Mouse (Mus musculus) myocyte (in vitro differentiated cells): ENCODE data around the gene Gba2. TPM values are rescaled to one million over a fixed set of nuclear protein-coding genes. Genes with fewer than 3 reads are reported as not detected.

Experiments
- H3K27me3 ChIP-seq: one replicate; pipeline ENCODE4 v1.6.1; 2011; ENCODE audit not compliant: control insufficient read depth, insufficient read depth, insufficient read length
- H3K36me3 ChIP-seq: one replicate; pipeline ENCODE4 v1.6.1; 2011; ENCODE audit not compliant: control insufficient read depth, insufficient read depth
- H3K4me2 ChIP-seq: one replicate; pipeline ENCODE4 v1.6.1; 2011; ENCODE audit warnings: low read depth, control low read depth
- H3K4me3 ChIP-seq: one replicate; pipeline ENCODE4 v1.5.1; 2011; ENCODE audit warnings: mild to moderate bottlenecking, control low read depth, moderate library complexity
- H3K79me2 ChIP-seq: one replicate; pipeline ENCODE4 v1.6.1; 2011; ENCODE audit not compliant: control insufficient read depth, insufficient read depth
- H3ac ChIP-seq: one replicate; pipeline ENCODE4 v1.6.1; 2011; ENCODE audit not compliant: control insufficient read depth, insufficient read length
- CEBPB ChIP-seq: IDR thresholded peaks from 2 replicates; pipeline ENCODE4 v1.6.1; 2011; ENCODE audit warnings: mild to moderate bottlenecking, moderate library complexity; ENCODE audit not compliant: poor library complexity, insufficient read depth, severe bottlenecking
- E2F4 ChIP-seq: IDR thresholded peaks from one replicate; pipeline ENCODE4 v1.6.1; 2011; ENCODE audit warnings: mild to moderate bottlenecking, control low read depth, moderate library complexity; ENCODE audit not compliant: insufficient read depth
- MAX ChIP-seq: IDR thresholded peaks from one replicate; pipeline ENCODE4 v1.6.1; 2011; ENCODE audit warnings: low read depth, mild to moderate bottlenecking, control low read depth
- MYOD1 ChIP-seq, 3 experiments: IDR thresholded peaks; one replicate each; pipeline ENCODE4 v1.6.1; 2011; ENCODE audit warnings: control low read depth in 2 of 3, low read depth in 2 of 3, mild to moderate bottlenecking in 2 of 3, moderate library complexity in 1 of 3; ENCODE audit not compliant: insufficient read length in 2 of 3, control insufficient read depth in 1 of 3
- MYOG ChIP-seq, 3 experiments: IDR thresholded peaks; one replicate each; pipeline ENCODE4 v1.6.1; 2011; ENCODE audit warnings: control low read depth in 2 of 3, low read depth in 2 of 3, mild to moderate bottlenecking in 2 of 3; ENCODE audit not compliant: insufficient read length in 2 of 3, control insufficient read depth in 1 of 3, insufficient read depth in 1 of 3
- POLR2A ChIP-seq: IDR thresholded peaks from one replicate; pipeline ENCODE4 v1.6.1; 2011; ENCODE audit warnings: low read depth, mild to moderate bottlenecking, control low read depth, moderate library complexity; ENCODE audit not compliant: insufficient read length
- POLR2AphosphoS2 ChIP-seq: IDR thresholded peaks from one replicate; pipeline ENCODE4 v1.6.1; 2011; ENCODE audit warnings: low read depth, control low read depth; ENCODE audit not compliant: insufficient read length
- REST ChIP-seq: IDR thresholded peaks from one replicate; pipeline ENCODE4 v1.6.1; 2011; ENCODE audit warnings: mild to moderate bottlenecking, control low read depth, moderate library complexity; ENCODE audit not compliant: insufficient read depth, insufficient read length
- SRF ChIP-seq: IDR thresholded peaks from one replicate; pipeline ENCODE4 v1.6.1; 2011; ENCODE audit warnings: low read depth; ENCODE audit not compliant: control insufficient read depth, insufficient read length
- TCF12 ChIP-seq: IDR thresholded peaks from one replicate; pipeline ENCODE4 v1.6.1; 2011; ENCODE audit warnings: mild to moderate bottlenecking, control low read depth; ENCODE audit not compliant: poor library complexity, insufficient read depth, severe bottlenecking
- TCF3 ChIP-seq: IDR thresholded peaks from one replicate; pipeline ENCODE4 v1.6.1; 2011; ENCODE audit warnings: low read depth, control low read depth; ENCODE audit not compliant: insufficient read length
- USF1 ChIP-seq: IDR thresholded peaks from one replicate; pipeline ENCODE4 v1.6.1; 2011; ENCODE audit warnings: low read depth, mild to moderate bottlenecking, control low read depth, moderate library complexity
- polyA plus RNA-seq: library from polyadenylated mRNA; unstranded; fragments of >200 nt; fragmentation: generic; extraction: Trizol; gene quantifications from one replicate; pipeline ENCODE4 v1.2.1, GENCODE M21; 2012; ENCODE audit warnings: missing spikeins

Gba2 gene
- polyA plus RNA-seq, 1 experiment, result 5.9 TPM

DNA sequence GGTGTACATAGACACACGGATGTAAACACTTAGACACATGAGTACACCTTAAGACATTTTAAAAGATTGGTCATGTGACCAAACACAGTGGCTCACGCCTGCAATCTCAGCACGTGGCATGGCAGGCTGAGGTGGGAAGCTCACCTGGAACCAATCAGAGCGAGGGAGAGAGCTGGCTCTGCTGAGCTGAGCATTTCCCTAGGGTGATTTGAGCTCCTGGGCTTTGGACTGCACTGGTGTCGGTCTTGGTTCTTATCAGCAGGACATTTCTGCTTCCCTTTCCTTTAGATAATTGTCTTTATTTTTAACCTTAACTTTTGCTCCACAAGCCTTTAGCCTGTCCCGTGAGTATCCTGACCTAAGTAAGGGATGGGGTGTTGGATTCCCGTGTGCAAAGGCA, 9.0 kb upstream of the Gba2 start:
- H3K4me2 ChIP-seq, result no peak overlapping the region
- no peak for TF ChIP-seq CEBPB
- peak; percentile 62 for TF ChIP-seq POLR2AphosphoS2
- no peak overlapping the region for H3ac ChIP-seq
- H3K27me3 ChIP-seq, result no peaks in the 10 kb centered on the region
- no peaks in the 10 kb centered on the region for H3K79me2 ChIP-seq
- H3K36me3 ChIP-seq, result peaks cover 11% of the 10 kb centered on the region
- no peak overlapping the region for H3K4me3 ChIP-seq

DNA sequence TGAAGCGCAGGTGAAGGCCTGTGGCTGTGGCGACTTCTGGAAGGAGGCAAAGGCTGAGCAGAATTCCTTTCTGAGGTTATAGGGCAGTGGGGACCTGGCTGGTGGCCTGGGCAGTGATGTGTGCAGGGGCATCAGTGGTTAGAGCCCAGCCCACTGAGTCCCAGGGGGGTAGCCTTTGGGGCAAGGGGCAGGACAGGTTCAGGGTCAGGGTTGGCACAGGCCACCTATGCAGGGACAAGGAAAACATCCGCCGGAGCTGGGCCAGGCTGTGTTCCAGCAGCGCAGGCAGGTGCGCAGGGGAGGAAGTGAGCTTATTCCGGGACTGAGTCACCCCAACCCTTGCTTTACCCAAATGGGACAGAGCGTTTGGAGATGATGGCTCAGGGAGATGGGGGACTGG, 7.7 kb upstream of the Gba2 start:
- Histone ChIP-seq H3ac (no peak overlapping the region), H3K36me3 (peaks cover 16% of the 10 kb centered on the region), H3K4me2 (no peak overlapping the region), H3K27me3 (no peaks in the 10 kb centered on the region), H3K79me2 (no peaks in the 10 kb centered on the region), H3K4me3 (no peak overlapping the region)
- TF ChIP-seq MYOD1 (IDR thresholded peaks at IDR 0.05; ENCODE audit: control insufficient read depth in 1 of 3, insufficient read length in 2 of 3, low read depth in 2 of 3), result no peak
- TF ChIP-seq MYOG (IDR thresholded peaks at IDR 0.05; ENCODE audit: control insufficient read depth in 1 of 3, insufficient read depth in 1 of 3, insufficient read length in 2 of 3, low read depth in 2 of 3), result no peak
- TF ChIP-seq POLR2AphosphoS2, result peak; percentile 55
- TF ChIP-seq E2F4, result no peak
- TF ChIP-seq TCF3, result no peak

DNA sequence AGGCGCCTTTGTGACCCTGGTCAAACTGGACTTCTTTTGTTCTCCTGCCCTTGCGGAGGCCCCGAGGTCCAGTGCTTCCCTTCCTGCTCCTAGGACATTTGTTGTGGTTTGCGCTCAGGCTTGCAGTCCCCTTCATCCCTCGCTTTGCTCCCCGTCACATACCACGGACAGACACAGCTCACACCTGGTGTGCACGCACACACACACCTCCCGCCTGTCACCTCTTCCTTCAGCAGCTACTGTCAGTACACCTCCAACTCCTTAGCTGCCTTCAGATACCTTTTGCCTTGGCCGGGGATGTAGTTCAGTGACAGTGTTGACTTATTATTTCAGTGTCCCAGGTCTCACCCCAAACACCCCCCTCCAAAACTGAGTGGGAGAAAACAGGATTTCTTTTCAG, 7.0 kb upstream of the Gba2 start:
- TF ChIP-seq POLR2AphosphoS2 (peak; percentile 52), SRF (no peak), MYOG (IDR thresholded peaks at IDR 0.05; ENCODE audit: control insufficient read depth in 1 of 3, insufficient read depth in 1 of 3, insufficient read length in 2 of 3, low read depth in 2 of 3) (no peak)
- Histone ChIP-seq H3K4me2 (no peak overlapping the region), H3ac (no peak overlapping the region), H3K36me3 (peaks cover 20% of the 10 kb centered on the region), H3K79me2 (no peaks in the 10 kb centered on the region), H3K27me3 (no peaks in the 10 kb centered on the region), H3K4me3 (no peak overlapping the region)

DNA sequence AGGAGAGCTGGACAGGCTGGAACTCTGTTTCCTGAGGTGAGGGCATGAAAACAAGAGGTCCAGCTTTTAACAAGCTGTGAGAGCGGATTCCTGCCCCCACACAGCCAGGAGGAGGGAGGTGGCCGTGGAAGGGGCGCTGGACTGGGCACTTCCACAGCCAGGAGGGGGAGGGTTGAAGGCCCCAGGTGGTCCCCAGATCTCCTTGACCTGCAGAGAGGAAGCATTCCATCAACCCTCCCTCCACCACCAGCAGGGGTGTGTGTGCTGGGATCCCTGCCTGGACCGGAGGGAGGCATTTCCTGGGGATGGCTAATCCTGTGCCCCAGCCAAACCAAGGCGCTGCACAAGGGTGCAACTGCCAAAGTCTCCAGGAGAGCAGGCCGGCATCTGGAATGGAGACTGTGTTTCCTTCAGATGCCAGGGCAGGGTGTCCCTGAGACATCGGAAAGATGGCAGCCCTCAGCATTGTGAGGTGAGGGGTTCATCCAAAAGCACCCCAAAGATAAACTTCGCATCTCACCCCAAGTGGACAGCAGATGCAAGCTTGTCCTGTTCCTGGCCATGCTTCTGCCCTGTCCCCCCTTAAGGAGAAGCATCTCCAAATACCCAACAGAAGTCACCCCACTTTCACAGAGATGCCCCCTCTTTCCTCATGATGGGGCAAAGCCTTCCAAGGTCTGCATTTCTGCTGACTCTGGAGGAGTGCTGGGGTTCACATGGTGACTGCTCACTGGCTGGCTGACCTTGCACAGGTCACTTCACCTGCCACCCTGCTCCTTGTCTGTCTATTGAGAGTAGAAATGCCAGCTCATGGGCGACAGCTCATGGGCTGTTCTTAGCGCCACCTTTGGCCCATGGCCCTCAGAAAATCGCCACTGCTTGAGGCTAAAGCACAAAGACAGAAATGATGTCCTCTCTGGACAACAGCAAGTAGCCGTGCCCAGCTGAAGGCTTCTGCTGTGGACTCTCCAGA, 6.1 kb upstream of the Gba2 start, which contains the start of gene Msmp:
Gene Msmp, minus strand, starts transcription at position 51 of the 973 bp plus-strand sequence.
- H3K4me3 ChIP-seq, result no peak within 1 kb of the TSS
- H3K79me2 ChIP-seq, result no peaks in the 10 kb centered on the region
- peaks cover 20% of the 10 kb centered on the region for H3K36me3 ChIP-seq
- TF ChIP-seq CEBPB, result no peak
- TF ChIP-seq MYOG (IDR thresholded peaks at IDR 0.05; ENCODE audit: control insufficient read depth in 1 of 3, insufficient read depth in 1 of 3, insufficient read length in 2 of 3, low read depth in 2 of 3), result no peak
- TF ChIP-seq POLR2A, result no peak
- TF ChIP-seq MAX, result no peak
- no peak for TF ChIP-seq TCF12
- no peak for TF ChIP-seq POLR2AphosphoS2
- no peak for TF ChIP-seq USF1
- no peak for TF ChIP-seq MYOD1 (IDR thresholded peaks at IDR 0.05; ENCODE audit: control insufficient read depth in 1 of 3, insufficient read length in 2 of 3, low read depth in 2 of 3)
- no peak for TF ChIP-seq TCF3
- TF ChIP-seq REST, result no peak
- no peak for TF ChIP-seq E2F4
- TF ChIP-seq SRF, result no peak
- H3K4me2 ChIP-seq, result no peak within 1 kb of the TSS
- no peak within 1 kb of the TSS for H3ac ChIP-seq
- no peaks in the 10 kb centered on the region for H3K27me3 ChIP-seq

DNA sequence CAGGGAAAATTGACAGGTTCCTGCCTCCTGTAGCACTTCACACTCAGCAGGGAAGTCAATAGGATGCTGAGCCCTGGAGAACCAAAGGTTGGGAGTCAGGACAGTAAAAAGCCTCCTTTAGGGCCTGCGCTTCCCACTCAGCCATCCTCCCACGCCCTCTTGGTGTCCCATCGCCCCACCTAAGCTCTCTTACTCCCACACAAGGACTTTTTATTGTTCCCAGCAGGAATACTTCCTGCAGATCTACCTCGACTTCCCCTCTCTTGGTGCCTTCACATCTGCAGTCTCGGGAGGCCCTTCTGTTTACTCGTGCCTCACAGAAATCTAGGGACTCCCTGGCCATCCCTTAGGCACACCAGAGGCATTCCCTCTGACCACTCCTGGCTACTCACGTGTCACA, 4.7 kb upstream of the Gba2 start:
- TF ChIP-seq USF1 (no peak), TCF12 (no peak), MYOD1 (IDR thresholded peaks at IDR 0.05; ENCODE audit: control insufficient read depth in 1 of 3, insufficient read length in 2 of 3, low read depth in 2 of 3) (no peak), SRF (no peak), MAX (no peak), TCF3 (no peak), REST (no peak), POLR2A (no peak), CEBPB (no peak), E2F4 (no peak), MYOG (IDR thresholded peaks at IDR 0.05; ENCODE audit: control insufficient read depth in 1 of 3, insufficient read depth in 1 of 3, insufficient read length in 2 of 3, low read depth in 2 of 3) (no peak), POLR2AphosphoS2 (no peak)
- Histone ChIP-seq H3K4me2 (no peak overlapping the region), H3K36me3 (peaks cover 20% of the 10 kb centered on the region), H3K79me2 (no peaks in the 10 kb centered on the region), H3K27me3 (no peaks in the 10 kb centered on the region), H3K4me3 (no peak overlapping the region), H3ac (no peak overlapping the region)
